Mouse (Mus musculus) ES-Bruce4 (cell line): ENCODE results near the gene Lpp.

ENCODE experiments used
- CTCF ChIP-seq: IDR thresholded peaks from one replicate; pipeline ENCODE4 v1.8.1; 2011; ENCODE audit warnings: low read depth, low read length
- POLR2A ChIP-seq: IDR thresholded peaks from one replicate; pipeline ENCODE4 v1.8.1; 2011; ENCODE audit warnings: low read length; ENCODE audit not compliant: insufficient read depth

DNA sequence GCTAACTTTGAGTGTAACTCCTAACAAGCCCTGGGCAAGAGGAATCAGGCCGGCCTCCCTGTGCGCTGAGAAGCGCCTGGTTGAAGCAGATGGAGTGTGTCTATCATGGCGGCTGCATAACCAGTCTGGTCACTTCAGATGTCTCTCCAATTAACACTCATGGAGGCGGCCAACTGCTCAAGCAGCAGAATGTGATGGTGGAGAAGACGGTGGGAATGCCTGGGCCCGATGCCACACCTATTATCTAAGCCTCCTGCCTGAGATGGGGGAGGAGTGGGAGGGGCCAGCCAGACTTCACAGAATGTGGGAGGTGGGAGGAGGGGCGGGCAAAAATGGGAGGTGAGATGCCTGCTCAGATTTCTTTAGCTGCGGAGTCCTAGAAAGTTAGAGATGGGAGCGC, 646.6 kb downstream of the Lpp start:
- peak; percentile 15 for TF ChIP-seq POLR2A
- TF ChIP-seq CTCF, result no peak
